Comparison of ENCODE assay signal across 8 mouse cellular contexts in the genomic region with DNA sequence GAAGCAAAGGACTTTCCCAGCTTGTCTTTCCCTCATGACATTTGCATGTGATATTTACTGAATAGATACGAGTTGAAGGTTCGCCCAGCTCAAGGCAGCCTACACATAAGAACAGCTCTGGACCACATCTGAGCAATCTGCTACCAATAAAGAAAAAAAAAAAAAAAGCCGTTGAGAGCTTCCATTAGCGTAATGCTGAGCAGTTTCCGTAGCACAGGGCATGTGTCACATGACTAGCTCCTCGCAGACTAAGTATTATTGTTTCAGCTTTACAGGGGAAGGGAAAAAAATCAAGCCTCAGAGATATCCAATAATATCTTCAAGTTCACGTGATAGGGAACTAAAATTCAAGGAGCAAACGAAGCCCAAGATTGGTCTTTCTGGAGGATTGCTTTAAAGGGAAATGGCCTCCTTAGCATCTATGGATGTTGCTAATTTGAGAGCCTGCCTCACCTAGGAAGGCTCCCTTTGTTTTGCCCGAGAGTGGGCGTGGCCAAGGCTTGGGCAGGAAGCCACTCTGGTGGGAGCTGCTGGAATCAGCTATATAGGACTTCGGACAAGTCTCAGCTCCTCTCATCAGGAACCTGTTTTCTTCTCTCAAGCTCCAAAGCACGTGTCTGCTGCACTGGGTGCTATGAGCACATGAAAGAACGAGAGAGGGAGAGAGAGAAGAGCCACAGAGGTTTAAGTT.
DNase-seq lines count a peak whose midpoint lies in the region; ATAC-seq lines count a peak whose summit lies in the region.

No protein-coding gene starts in this region.

- peaks cover 16% of the 10 kb centered on the region; the same call in 1 of the 2 replicates for H3K4me1 ChIP-seq in kidney, embryonic 14.5 days (ENCODE audit: control insufficient read depth, insufficient read depth, low read length)
- 0 out of 2 replicates have a peak, but pooled peaks cover 3% of the 10 kb centered on the region for H3K4me1 ChIP-seq in forebrain, embryonic 16.5 days (replicated peaks; ENCODE audit: control insufficient read depth, insufficient read depth, low read length)
- H3K4me1 ChIP-seq in midbrain, embryonic 14.5 days (ENCODE audit: control insufficient read depth, insufficient read depth, low read length): no peaks in the 10 kb centered on the region

- peak; percentile 60; the same call in 1 of the 2 replicates for ATAC-seq in kidney, embryonic 14.5 days (ENCODE audit: low FRiP score, low TSS enrichment)
- ATAC-seq in activated CD4-positive, CD25-positive, alpha-beta regulatory T cell, adult 4 months: peak; percentile 79
- peak; percentile 64 for ATAC-seq in forebrain, embryonic 16.5 days
- peak; percentile 53; the same call in 1 of the 2 replicates for ATAC-seq in midbrain, embryonic 14.5 days (ENCODE audit: low FRiP score, low TSS enrichment)

- WGBS in kidney, embryonic 14.5 days: 27% methylated on average over 13 of the region's 13 CpGs
- 46% methylated on average over 13 of the region's 13 CpGs for WGBS in forebrain, embryonic 16.5 days
- 54% methylated on average over 13 of the region's 13 CpGs for WGBS in midbrain, embryonic 14.5 days

- no peaks in the 10 kb centered on the region for H3K36me3 ChIP-seq in kidney, embryonic 14.5 days (ENCODE audit: control insufficient read depth, insufficient read depth, low read length)
- no peaks in the 10 kb centered on the region for H3K36me3 ChIP-seq in forebrain, embryonic 16.5 days (ENCODE audit: control insufficient read depth, insufficient read depth)
- H3K36me3 ChIP-seq in midbrain, embryonic 14.5 days (ENCODE audit: control insufficient read depth, insufficient read depth, low read length): no peaks in the 10 kb centered on the region

- no peak overlapping the region for H3K27ac ChIP-seq in kidney, embryonic 14.5 days (ENCODE audit: low read depth, low read length)
- no peak overlapping the region for H3K27ac ChIP-seq in forebrain, embryonic 16.5 days (ENCODE audit: low read length)
- no peak overlapping the region for H3K27ac ChIP-seq in midbrain, embryonic 14.5 days (replicated peaks; ENCODE audit: low read depth, low read length)

- no peaks in the 10 kb centered on the region for H3K9me3 ChIP-seq in kidney, embryonic 14.5 days (ENCODE audit: control insufficient read depth, low read length)
- H3K9me3 ChIP-seq in forebrain, embryonic 16.5 days (ENCODE audit: control insufficient read depth, low read length): no peaks in the 10 kb centered on the region
- no peaks in the 10 kb centered on the region for H3K9me3 ChIP-seq in midbrain, embryonic 14.5 days (ENCODE audit: control insufficient read depth, low read length)

- no peak for DNase-seq in kidney, adult 9 months
- DNase-seq in midbrain, embryonic 14.5 days: peak; percentile 47
- DNase-seq in gastrocnemius, postnatal 10 days: no peak
- no peak for DNase-seq in urinary bladder, postnatal 10 days (ENCODE audit: low spot score)
- no peak for DNase-seq in layer of hippocampus, postnatal 10 days (ENCODE audit: low spot score in 2 of 2)

- H3K4me2 ChIP-seq in kidney, embryonic 14.5 days (replicated peaks; ENCODE audit: low read depth, low read length): peak overlapping the region; percentile 15
- peak overlapping the region; percentile 4; the same call in 1 of the 2 replicates for H3K4me2 ChIP-seq in forebrain, embryonic 16.5 days (ENCODE audit: low read length)
- 0 out of 2 replicates have a peak overlapping the region, but pooled peaks have one; percentile 3 for H3K4me2 ChIP-seq in midbrain, embryonic 14.5 days (ENCODE audit: low read length)

- no peak overlapping the region; the same call in 1 of the 2 replicates for H3K4me3 ChIP-seq in kidney, embryonic 14.5 days (ENCODE audit: low read length)
- no peak overlapping the region for H3K4me3 ChIP-seq in forebrain, embryonic 16.5 days (replicated peaks; ENCODE audit: low read length)
- H3K4me3 ChIP-seq in midbrain, embryonic 14.5 days (replicated peaks; ENCODE audit: low read depth, low read length): no peak overlapping the region

- no peak overlapping the region; the same call in 1 of the 2 replicates for H3K9ac ChIP-seq in kidney, embryonic 14.5 days (ENCODE audit: low read depth, low read length)
- H3K9ac ChIP-seq in forebrain, embryonic 16.5 days (replicated peaks; ENCODE audit: low read depth, low read length): no peak overlapping the region
- H3K9ac ChIP-seq in midbrain, embryonic 14.5 days (replicated peaks; ENCODE audit: low read length): no peak overlapping the region

- no peaks in the 10 kb centered on the region; the same call in 1 of the 2 replicates for H3K27me3 ChIP-seq in kidney, embryonic 14.5 days (ENCODE audit: control insufficient read depth, insufficient read depth, low read length)
- no peaks in the 10 kb centered on the region for H3K27me3 ChIP-seq in forebrain, embryonic 16.5 days (replicated peaks; ENCODE audit: control insufficient read depth, insufficient read depth, low read length)
- no peaks in the 10 kb centered on the region for H3K27me3 ChIP-seq in midbrain, embryonic 14.5 days (ENCODE audit: control insufficient read depth, insufficient read depth, low read length)
